ENCODE assay signal across 12 mouse cellular contexts in the genomic region with DNA sequence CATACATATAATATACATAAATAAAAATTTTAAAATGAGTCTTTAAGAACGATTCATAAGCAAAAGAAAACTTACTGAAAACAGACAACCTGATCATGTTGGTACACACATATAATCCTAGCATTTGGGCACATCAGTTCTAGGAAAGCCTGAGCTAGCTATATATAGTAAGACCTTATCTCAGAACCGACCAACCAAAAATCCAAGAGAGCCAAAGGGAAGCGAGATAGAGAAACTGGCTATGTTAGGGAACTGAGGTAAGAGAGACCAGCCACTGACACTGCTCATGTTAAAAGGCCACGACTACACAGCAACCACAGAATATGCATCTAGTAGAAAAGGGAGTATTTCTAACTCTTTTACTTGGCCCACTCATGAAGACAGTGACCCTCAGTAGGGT.
"Had no signal": no experiment of that assay in that cellular context is flagged by ENCODE, and none has a peak within 500 bp of the region (broad histone marks: within the 10 kb centered on the region; RNA-seq: fewer than 3 reads in every experiment).

No protein-coding gene starts in this region.

- H3K27me3 ChIP-seq: midbrain, embryonic 13.5 days; stomach, embryonic 15.5 days had no signal

- H3K27ac ChIP-seq: kidney, postnatal 0 days; limb, embryonic 10.5 days; midbrain, embryonic 13.5 days; stomach, embryonic 15.5 days had no signal

- H3K9ac ChIP-seq: midbrain, embryonic 13.5 days; stomach, embryonic 15.5 days had no signal

- DNase-seq: kidney, adult 9 months; kidney, postnatal 36 days; lung, adult 2 months; lung, postnatal 36 days; right cerebral cortex, postnatal 14 days; thymus, adult 2 months; thymus, postnatal 25 days had no signal

- ATAC-seq: lung, postnatal 0 days; midbrain, embryonic 13.5 days had no signal

- H3K9me3 ChIP-seq: limb, embryonic 10.5 days; midbrain, embryonic 13.5 days; stomach, embryonic 15.5 days had no signal

- H3K4me3 ChIP-seq: limb, embryonic 10.5 days; midbrain, embryonic 13.5 days; stomach, embryonic 15.5 days had no signal

- H3K4me2 ChIP-seq: midbrain, embryonic 13.5 days; stomach, embryonic 15.5 days had no signal
